Mouse (Mus musculus): ENCODE data around the gene Olfr1321. TPM values are rescaled to one million over a fixed set of nuclear protein-coding genes. Genes with fewer than 3 reads are reported as not detected.

Olfr1321 gene
- polyA plus RNA-seq (2012; rRNA removed), result not detected in 2 replicates

- DNase-seq (ENCODE audit: low read depth, low spot score), result no peak
- WGBS, result 68% methylated on average over 2 of the region's 2 CpGs
These were observed at the start of gene Olfr1321 for GRCm38 (mm10) chrX:49734959-49735358. TSS of gene Olfr1321 (minus strand) at chrX:49735059.

- 26% methylated on average over 2 of the region's 2 CpGs for WGBS
- no peak for DNase-seq (ENCODE audit: low read depth, low spot score)
These were observed 36.0 kb upstream of the Olfr1321 start for GRCm38 (mm10) chrX:49770828-49771227.

- no peak for DNase-seq (ENCODE audit: low read depth, low spot score)
- 52% methylated on average over 5 of the region's 5 CpGs for whole genome bisulfite sequencing
These were observed 10.3 kb upstream of the Olfr1321 start for GRCm38 (mm10) chrX:49745192-49745591.

Other genes with a start within 250 kb of the Olfr1321 start
- gene Olfr1320, start 62.7 kb downstream of the Olfr1321 start, polyA plus RNA-seq (2012; rRNA removed), result not detected in 2 replicates
- not detected in 2 replicates for gene Igsf1, start 62.7 kb upstream of the Olfr1321 start, polyA plus RNA-seq (2012; rRNA removed)
- not detected in 2 replicates for gene Olfr1322, start 156.4 kb upstream of the Olfr1321 start, polyA plus RNA-seq (2012; rRNA removed)